Mouse (Mus musculus) intestine, embryonic 16.5 days (tissue): ENCODE data around the gene Dis3. TPM values are rescaled to one million over a fixed set of nuclear protein-coding genes. Genes with fewer than 3 reads are reported as not detected.

Source experiments
- ATAC-seq: fragments of 200-750 bp; cut with Nextera tagmentation; 2 replicates; pipeline ENCODE4 v1.8.0; 2017; ENCODE audit warnings: moderate TSS enrichment, moderate library complexity
- H3K27ac ChIP-seq: fragments of 300-500 bp; sonication (generic); 2 replicates; pipeline ENCODE4 v1.5.1; 2014; ENCODE audit warnings: mild to moderate bottlenecking, low read length
- H3K27me3 ChIP-seq: fragments of 300-500 bp; sonication (generic); replicated peaks from 2 replicates; pipeline ENCODE4 v1.6.1; 2014; ENCODE audit warnings: low read length, control low read depth, mixed read lengths; ENCODE audit not compliant: control insufficient read depth, insufficient read depth
- H3K36me3 ChIP-seq: fragments of 300-500 bp; sonication (generic); 2 replicates; pipeline ENCODE4 v1.6.1; 2014; ENCODE audit warnings: low read length, control low read depth; ENCODE audit not compliant: control insufficient read depth, insufficient read depth
- H3K4me1 ChIP-seq: fragments of 300-500 bp; sonication (generic); 2 replicates; pipeline ENCODE4 v1.6.1; 2014; ENCODE audit warnings: low read length, control low read depth, mixed read lengths; ENCODE audit not compliant: control insufficient read depth, insufficient read depth
- H3K4me2 ChIP-seq: fragments of 300-500 bp; sonication (generic); 2 replicates; pipeline ENCODE4 v1.6.1; 2014; ENCODE audit warnings: low read depth, low read length, control low read depth
- H3K4me3 ChIP-seq: fragments of 300-500 bp; sonication (generic); 2 replicates; pipeline ENCODE4 v1.5.1; 2014; ENCODE audit warnings: mild to moderate bottlenecking, low read length
- H3K9ac ChIP-seq: fragments of 300-500 bp; sonication (generic); 2 replicates; pipeline ENCODE4 v1.6.1; 2014; ENCODE audit warnings: low read depth, low read length
- H3K9me3 ChIP-seq: fragments of 300-500 bp; sonication (generic); 2 replicates; pipeline ENCODE4 v1.6.1; 2016; ENCODE audit warnings: low read length, control low read depth; ENCODE audit not compliant: control insufficient read depth
- WGBS: fragments of 180-500 bp; shearing (Covaris S2); extraction: QIAGEN DNeasy Blood & Tissue Kit; methylation state at CpG from one replicate; pipeline ENCODE4 v1.1.7; 2014; 5-methylcytosine and 5-hydroxymethylcytosine counted together
- polyA plus RNA-seq: library from polyadenylated mRNA; unstranded; fragments of >200 nt; fragmentation: Nextera tagmentation; extraction: Ambion mirVana; gene quantifications from 2 replicates; pipeline ENCODE4 v1.2.1, GENCODE M21; 2015

Gene Dis3
- polyA plus RNA-seq, 1 experiment from 2014 or later: 21.4 TPM

DNA sequence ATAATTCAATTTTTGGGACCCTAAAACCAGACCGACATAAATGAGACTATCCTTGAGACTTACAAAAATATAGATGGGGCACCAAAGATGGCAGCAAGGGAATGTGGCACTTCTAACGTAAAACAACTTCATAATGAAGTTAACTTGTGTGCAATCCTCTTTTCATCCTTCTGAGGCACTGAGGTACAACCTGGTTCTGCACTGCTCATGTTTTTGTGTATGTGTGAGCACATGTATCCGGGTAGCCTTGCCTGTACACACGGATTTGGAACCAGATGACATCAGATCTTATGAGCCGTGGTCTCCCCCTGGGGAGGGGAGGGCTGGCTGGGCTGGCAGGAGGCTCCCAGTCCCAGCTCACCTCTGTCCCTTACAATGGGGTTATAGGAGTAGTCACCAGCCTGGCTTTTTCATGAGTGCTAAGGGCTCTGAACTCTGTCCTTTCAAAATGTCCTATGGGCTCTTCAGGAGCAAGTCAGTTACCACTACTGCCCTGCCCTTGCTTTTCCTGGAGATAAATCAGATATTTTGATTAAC is 68.2 kb downstream of the Dis3 start:
- Histone ChIP-seq H3K9me3 (no peaks in the 10 kb centered on the region), H3K27me3 (no peaks in the 10 kb centered on the region), H3K4me2 (no peak overlapping the region), H3K4me3 (no peak overlapping the region), H3K4me1 (no peaks in the 10 kb centered on the region), H3K27ac (no peak overlapping the region), H3K9ac (no peak overlapping the region), H3K36me3 (peaks cover 6% of the 10 kb centered on the region; the same call in 1 of the 2 replicates)
- WGBS: 82% methylated on average over 5 of the region's 5 CpGs
- peak; percentile 34; the same call in 1 of the 2 replicates for ATAC-seq

DNA sequence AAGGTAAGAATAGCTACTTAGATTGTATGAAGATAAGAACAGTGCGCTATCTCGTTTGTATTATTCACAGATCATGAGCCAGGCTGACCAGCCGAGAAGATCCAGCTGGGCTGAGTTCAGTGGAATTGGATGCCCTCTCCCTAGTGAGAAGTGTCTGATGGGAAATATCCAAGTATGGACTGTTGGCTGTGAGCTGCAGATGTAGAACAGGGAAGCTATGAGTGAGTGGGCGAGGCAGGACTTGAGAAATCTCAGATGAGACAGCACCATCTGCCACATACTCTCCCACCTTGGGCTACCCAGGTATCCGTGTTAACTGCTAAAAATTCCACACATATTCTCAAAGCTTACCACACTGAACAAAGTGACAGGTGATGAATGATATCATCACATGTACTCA is 69.6 kb downstream of the Dis3 start:
- 64% methylated on average over 5 of the region's 5 CpGs for WGBS
- no peaks in the 10 kb centered on the region for H3K4me1 ChIP-seq

More for the DNA sequence above, 69.6 kb downstream of the Dis3 start:
- Histone ChIP-seq H3K9ac (no peak overlapping the region), H3K4me2 (no peak overlapping the region), H3K27me3 (no peaks in the 10 kb centered on the region), H3K9me3 (no peaks in the 10 kb centered on the region), H3K27ac (no peak overlapping the region), H3K36me3 (peaks cover 6% of the 10 kb centered on the region; the same call in 1 of the 2 replicates), H3K4me3 (no peak overlapping the region)
- ATAC-seq: no peak

Other genes starting within 250 kb of the Dis3 start
- 0.49 and 0.59 TPM in 2 replicates for gene Rpl36a-ps1, start 105.5 kb downstream of the Dis3 start, polyA plus RNA-seq
- 48.8 and 55.6 TPM in 2 replicates for gene Mzt1, start 53.6 kb downstream of the Dis3 start, polyA plus RNA-seq
- gene Bora, start 53.5 kb downstream of the Dis3 start, polyA plus RNA-seq: 47.7 and 60.1 TPM in 2 replicates
- 12.5 and 13.3 TPM in 2 replicates for gene Pibf1, start 346 bp downstream of the Dis3 start, polyA plus RNA-seq
- gene Klf5, start 198.9 kb upstream of the Dis3 start, polyA plus RNA-seq: 75.3 and 80.9 TPM in 2 replicates